Mouse (Mus musculus): Measurements from ENCODE around the gene Lrrk1. TPM values are rescaled to one million over a fixed set of nuclear protein-coding genes. Genes with fewer than 3 reads are reported as not detected.
A peak's percentile ranks its signal among the peaks of the same experiment; 100 is the strongest.

The Lrrk1 gene
- total RNA-seq, 2 experiments from 2014 or later, result 1.9 to 2.7 TPM

- DNase-seq (ENCODE audit: low spot score in 2 of 2), result peak in 1 of 2 experiments; percentile 56
Measured at GRCm38 (mm10) chr7:66342323-66342722, 45.8 kb downstream of the Lrrk1 start.

GRCm38 (mm10) chr7:66340044-66340443, 48.1 kb downstream of the Lrrk1 start:
- DNase-seq (ENCODE audit: low spot score in 2 of 2), result no peak

DNA sequence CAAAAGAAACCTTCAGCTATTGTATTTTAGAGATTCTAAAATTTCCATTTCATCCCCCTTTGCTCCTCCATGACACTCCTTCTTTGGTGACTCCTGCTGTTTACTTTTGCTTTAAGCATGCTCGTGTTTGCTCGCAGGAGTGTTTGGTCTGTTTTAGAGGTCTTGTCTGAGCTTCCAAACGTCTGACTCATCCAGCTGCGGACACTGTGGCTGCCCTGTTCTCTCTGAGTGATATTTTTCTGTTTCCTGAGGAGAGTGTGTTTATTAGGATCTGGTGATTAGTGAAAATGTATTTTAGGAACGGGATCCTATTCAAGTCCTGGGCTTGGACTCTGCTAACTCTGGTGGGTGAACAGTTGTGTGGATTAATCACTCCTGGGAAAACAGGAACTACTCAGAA, 48.5 kb downstream of the Lrrk1 start:
- no peak for DNase-seq (ENCODE audit: low spot score in 2 of 2)

GRCm38 (mm10) chr7:66336955-66337354, 51.2 kb downstream of the Lrrk1 start:
- DNase-seq (ENCODE audit: low spot score in 2 of 2), result no peak

DNA sequence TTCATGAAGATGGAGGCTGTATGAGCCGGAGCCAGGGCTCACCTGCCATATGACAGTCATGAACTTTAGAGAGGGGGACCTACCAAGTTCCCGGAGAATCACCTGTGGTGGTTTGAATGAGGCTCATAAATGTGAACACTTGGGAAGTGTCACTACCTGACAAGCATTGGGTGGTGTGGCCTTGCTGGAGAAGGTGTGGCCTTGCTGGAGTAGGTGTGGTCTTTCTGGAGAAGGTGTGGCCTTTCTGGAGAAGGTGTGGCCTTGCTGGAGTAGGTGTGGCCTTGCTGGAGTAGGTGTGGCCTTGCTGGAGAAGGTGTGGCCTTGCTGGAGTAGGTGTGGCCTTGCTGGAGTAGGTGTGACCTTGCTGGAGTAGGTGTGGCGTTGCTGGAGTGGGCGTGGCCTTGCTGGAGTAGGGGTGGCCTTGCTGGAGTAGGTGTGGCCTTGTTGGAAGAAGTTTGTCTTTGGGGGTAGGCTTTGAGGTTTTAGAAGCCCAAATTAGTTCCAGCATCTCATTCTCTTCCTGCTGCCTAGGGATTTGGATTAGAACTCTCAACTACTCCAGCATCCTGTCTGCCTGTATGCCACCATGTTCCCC, 54.1 kb downstream of the Lrrk1 start:
- DNase-seq (ENCODE audit: low spot score in 2 of 2), result no peak

GRCm38 (mm10) chr7:66332340-66332739, 55.8 kb downstream of the Lrrk1 start:
- DNase-seq (ENCODE audit: low spot score in 2 of 2), result no peak

GRCm38 (mm10) chr7:66330610-66331009, 57.5 kb downstream of the Lrrk1 start:
- no peak for DNase-seq (ENCODE audit: low spot score in 2 of 2)

DNA sequence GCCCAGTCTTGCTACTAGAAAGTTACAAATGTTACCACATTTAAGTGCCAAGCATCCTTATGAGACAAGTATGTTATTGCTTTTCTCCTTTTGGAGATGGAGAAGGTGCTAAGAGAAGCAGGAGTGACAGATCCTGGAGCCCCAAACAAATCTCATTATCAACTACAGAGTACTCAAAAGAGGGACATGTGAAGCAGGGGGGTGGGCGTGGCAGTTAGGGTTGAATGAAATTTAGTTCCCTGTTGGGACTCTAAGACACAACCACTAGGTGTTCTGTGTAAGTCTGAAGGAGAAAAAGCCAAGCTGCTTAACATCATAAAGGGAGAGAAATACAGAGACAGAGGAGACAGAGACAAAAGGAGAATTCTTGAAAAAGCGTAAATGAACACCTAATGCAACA, 60.6 kb downstream of the Lrrk1 start:
- no peak for DNase-seq (ENCODE audit: low spot score in 2 of 2)

GRCm38 (mm10) chr7:66325419-66326053, 62.6 kb downstream of the Lrrk1 start:
- DNase-seq (ENCODE audit: low spot score in 2 of 2), result no peak

GRCm38 (mm10) chr7:66323252-66324015, 64.7 kb downstream of the Lrrk1 start:
- no peak for DNase-seq (ENCODE audit: low spot score in 2 of 2)

DNA sequence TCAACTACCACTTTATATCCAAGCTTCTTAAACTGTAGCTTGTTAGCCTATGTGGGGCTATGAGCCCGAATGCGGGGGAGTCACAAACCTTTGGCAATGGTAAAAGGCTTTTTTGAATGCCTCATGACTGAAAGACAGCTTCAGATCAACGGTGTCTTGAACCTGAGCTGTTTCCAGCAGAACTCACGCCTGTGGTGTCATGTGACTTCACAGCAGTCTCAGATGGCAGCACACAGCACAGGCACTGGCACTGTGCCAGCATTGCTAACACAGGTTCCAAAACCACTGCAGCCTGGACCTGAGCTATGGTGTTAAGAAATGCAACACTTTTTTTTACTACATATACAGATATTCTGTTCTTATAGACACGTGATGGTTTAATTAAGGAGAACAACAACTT, 67.2 kb downstream of the Lrrk1 start:
- no peak for DNase-seq (ENCODE audit: low spot score in 2 of 2)

GRCm38 (mm10) chr7:66318147-66318546, 70.0 kb downstream of the Lrrk1 start:
- DNase-seq (ENCODE audit: low spot score in 2 of 2), result no peak

DNA sequence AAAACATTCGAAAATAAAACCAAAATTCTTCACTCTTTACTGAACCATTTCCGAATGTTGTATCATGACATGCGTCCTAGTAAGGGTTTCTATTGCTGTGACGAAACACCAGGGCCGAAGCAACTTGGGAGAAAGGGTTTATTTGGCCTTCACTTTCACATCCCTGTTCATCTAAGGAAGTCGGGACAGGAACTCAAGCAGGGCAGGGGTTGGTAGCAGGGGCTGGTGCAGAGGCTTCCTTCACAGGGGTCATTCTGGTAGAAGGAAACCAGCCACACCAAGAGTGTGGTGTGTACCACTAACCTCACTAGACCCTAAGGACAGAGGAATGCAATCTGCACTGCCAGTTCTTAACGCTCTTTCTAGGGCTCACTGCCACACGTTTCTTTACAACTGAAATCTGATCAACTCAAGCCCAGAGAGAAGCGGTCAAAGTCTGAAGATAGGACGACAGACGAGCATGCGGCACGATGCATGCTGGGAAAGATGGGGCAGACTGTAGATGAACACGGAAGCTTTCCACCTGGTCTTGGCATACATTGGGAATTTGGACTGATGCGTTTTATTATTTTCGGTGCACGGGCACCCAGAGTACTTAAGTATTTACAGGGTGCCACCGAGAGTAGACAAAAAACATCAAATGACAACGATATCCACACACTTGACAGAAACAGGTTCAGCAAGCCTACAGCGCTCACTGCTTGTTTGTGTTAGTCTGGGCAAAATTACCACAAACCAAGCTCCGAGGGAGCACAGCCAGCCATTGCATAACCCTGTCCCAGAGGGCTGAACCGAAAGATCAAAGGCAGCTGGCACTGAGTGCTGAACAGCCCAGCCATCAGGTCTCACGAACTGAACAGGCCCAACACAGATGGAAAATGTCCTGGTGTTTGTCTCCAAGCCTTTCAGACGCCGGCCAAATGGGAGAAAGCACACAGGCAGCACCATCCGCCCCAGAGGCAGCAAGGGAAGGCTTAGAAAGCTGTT, 77.2 kb downstream of the Lrrk1 start:
- DNase-seq (ENCODE audit: low spot score in 2 of 2), result peak in 1 of 2 experiments; percentile 61

DNA sequence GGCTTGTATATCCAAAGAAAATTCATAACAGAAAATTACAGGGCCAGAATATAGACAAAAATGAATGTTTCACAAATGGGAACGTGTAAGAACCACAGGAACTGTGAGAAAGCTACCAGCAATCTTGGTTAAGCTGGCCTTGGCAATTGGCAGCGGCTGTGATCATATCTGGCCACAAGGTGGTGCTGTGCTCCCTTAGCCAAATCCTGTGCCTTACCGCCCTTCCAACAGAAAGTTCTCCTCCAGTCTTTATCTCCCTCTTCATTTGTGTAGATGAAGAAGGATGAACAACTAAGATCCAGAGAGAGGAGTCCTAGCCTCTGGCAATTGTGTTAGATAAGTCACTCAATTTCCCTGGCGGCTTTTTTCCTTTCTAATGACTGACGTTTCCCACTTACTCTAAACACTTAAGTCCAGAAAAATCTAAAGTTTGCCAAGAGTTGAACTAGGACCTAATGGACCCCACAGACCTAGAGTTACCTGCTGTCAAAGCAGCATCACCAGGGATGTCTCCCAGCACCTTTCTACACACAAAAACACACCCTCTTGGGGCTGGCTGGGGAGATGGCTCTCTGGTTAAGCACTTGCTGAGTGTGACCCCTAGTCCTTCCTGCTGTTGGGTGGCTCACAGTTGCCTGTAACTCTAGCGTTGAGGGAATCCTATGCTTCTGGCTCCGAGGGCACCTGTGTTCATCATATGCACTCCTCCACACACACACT, 78.0 kb downstream of the Lrrk1 start:
- peak; percentile 26 to 73 for DNase-seq (ENCODE audit: low spot score in 2 of 2)

GRCm38 (mm10) chr7:66309240-66309949, 78.8 kb downstream of the Lrrk1 start:
- no peak for DNase-seq (ENCODE audit: low spot score in 2 of 2)

- DNase-seq (ENCODE audit: low spot score in 2 of 2), result no peak
Measured at GRCm38 (mm10) chr7:66308581-66309239, 79.4 kb downstream of the Lrrk1 start.

DNA sequence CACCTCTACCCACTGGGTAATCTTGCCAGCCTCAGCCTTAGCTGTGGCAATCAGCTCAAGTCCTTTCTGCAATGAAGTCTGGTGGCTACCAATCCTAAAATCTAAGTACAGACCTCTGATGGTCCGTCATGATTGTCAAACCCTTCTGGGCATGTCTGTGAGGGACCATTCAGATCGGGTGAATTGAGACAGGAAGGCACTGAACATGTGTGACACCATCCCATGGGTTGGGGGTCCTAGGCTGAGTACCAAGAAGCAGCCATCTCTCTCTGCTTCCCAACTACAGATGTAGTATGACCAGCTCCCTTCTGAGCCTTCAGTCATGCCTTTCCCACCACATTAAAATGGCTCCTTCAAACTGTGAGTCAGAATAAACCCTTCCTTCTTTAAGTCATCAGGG, 80.4 kb downstream of the Lrrk1 start:
- DNase-seq (ENCODE audit: low spot score in 2 of 2), result no peak

DNA sequence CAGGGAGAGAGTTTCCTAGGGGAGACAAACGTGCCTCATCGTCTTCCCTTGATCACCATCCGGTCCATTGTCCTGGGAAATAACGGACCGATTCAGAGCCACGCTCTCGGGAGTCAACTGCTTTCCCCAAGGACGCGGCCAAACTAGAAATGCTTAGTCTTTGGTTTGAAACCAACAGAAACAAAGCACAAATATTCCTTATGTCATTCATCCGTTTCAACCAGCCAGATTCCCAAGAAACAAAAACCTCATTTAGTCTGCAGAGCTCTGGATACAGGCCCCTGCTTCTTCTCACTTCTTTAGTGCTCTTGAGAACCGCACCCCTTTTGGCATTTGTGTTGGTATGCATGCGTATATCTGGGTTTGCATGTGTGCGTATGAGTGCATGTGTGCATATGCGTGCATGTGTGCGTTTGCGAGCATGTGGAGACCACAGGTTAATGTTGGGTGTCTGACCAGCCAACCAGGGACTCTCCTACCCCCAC, 82.4 kb downstream of the Lrrk1 start:
- no peak for DNase-seq (ENCODE audit: low spot score in 2 of 2)

Data from layer of hippocampus, adult 18-20 months (tissue).